Mouse (Mus musculus) layer of hippocampus, adult 18-20 months (tissue): ENCODE results near the gene Serpina1e. TPM values are rescaled to one million over a fixed set of nuclear protein-coding genes. Genes with fewer than 3 reads are reported as not detected.
"Not testable (repeated sequence)": the region's sequence is repeated elsewhere in the genome, so short reads cannot be mapped to it uniquely, and the experiment has no call there.

Source experiments
- DNase-seq, 2 experiments: peaks; one replicate each; pipeline ENCODE4 v3.0.0; 2022; ENCODE audit warnings: low spot score in 2 of 2
- total RNA-seq, 2 experiments: library from RNA; stranded (reverse); gene quantifications; 2 replicates each; pipeline ENCODE4 v1.2.3; 2021

The Serpina1e gene
- total RNA-seq, 2 experiments from 2014 or later = not detected

- no peak for DNase-seq
Measured at GRCm38 (mm10) chr12:103963288-103963687, 4.5 kb upstream of the Serpina1e start.

- no peak for DNase-seq
Measured at GRCm38 (mm10) chr12:103962860-103963259, 4.1 kb upstream of the Serpina1e start.

GRCm38 (mm10) chr12:103962337-103962736 is 3.6 kb upstream of the Serpina1e start:
- no peak for DNase-seq

GRCm38 (mm10) chr12:103961716-103962115 is 2.9 kb upstream of the Serpina1e start:
- DNase-seq = no peak

- DNase-seq = not testable (repeated sequence)
Measured at GRCm38 (mm10) chr12:103956555-103956954, 2.2 kb downstream of the Serpina1e start.

- DNase-seq = not testable (repeated sequence)
Measured at GRCm38 (mm10) chr12:103952972-103953371, 5.8 kb downstream of the Serpina1e start.

- no peak for DNase-seq
Measured at GRCm38 (mm10) chr12:103946243-103946642, 12.5 kb downstream of the Serpina1e start.

GRCm38 (mm10) chr12:103909181-103909580 is 49.6 kb downstream of the Serpina1e start:
- DNase-seq = not testable (repeated sequence)

GRCm38 (mm10) chr12:103907746-103908145 is 51.0 kb downstream of the Serpina1e start:
- not testable (repeated sequence) for DNase-seq

GRCm38 (mm10) chr12:103904837-103905340 is 53.9 kb downstream of the Serpina1e start, which contains the start of gene Serpina1c:
TSS of gene Serpina1c (minus strand) at chr12:103904887.
- not testable (repeated sequence) for DNase-seq

GRCm38 (mm10) chr12:103901929-103902328 is 56.8 kb downstream of the Serpina1e start:
- not testable (repeated sequence) for DNase-seq

Other genes with a start within 250 kb of the Serpina1e start
- gene Serpina1d, start 185.4 kb downstream of the Serpina1e start, total RNA-seq = not detected
- not detected for gene Serpina1b, start 128.6 kb downstream of the Serpina1e start, total RNA-seq
- gene Serpina1a, start 95.4 kb downstream of the Serpina1e start, total RNA-seq = not detected
- gene Serpina1c, start 54.1 kb downstream of the Serpina1e start, total RNA-seq = not detected
- gene Serpina11, start 31.0 kb upstream of the Serpina1e start, total RNA-seq = not detected
- under 1 TPM in 1 of 2 experiments, not detected in 1; 0.32 TPM for gene Serpina9, start 54.8 kb upstream of the Serpina1e start, total RNA-seq
- gene Serpina12, start 85.5 kb upstream of the Serpina1e start, total RNA-seq = not detected
- gene Serpina5, start 142.1 kb upstream of the Serpina1e start, total RNA-seq = not detected
- gene Serpina3a, start 153.7 kb upstream of the Serpina1e start, total RNA-seq = not detected
- not detected for gene Serpina3b, start 169.0 kb upstream of the Serpina1e start, total RNA-seq
- under 1 TPM; 0.20 to 0.37 TPM for gene Serpina3c, start 194.9 kb upstream of the Serpina1e start, total RNA-seq